Mouse (Mus musculus) adrenal gland, postnatal 10 days (tissue): ENCODE results near the gene Ccdc39. TPM values are rescaled to one million over a fixed set of nuclear protein-coding genes. Genes with fewer than 3 reads are reported as not detected.

Experiments
- DNase-seq: peaks from one replicate; pipeline ENCODE4 v3.0.0; 2021; ENCODE audit warnings: mixed read lengths
- total RNA-seq, 2 experiments: library from RNA; stranded (reverse); gene quantifications; 2 replicates each; pipeline ENCODE4 v1.2.3; 2021

Gene Ccdc39
- total RNA-seq, 2 experiments from 2014 or later, result 0.96 to 1.8 TPM

- no peak for DNase-seq
Measured at GRCm38 (mm10) chr3:33790975-33791374, 53.1 kb downstream of the Ccdc39 start.

Other genes with a start within 250 kb of the Ccdc39 start
- 10 to 100 TPM; 33.5 to 60.7 TPM for gene Ttc14, start 44.5 kb downstream of the Ccdc39 start, total RNA-seq
- gene Fxr1, start 175.6 kb upstream of the Ccdc39 start, total RNA-seq, result 100 to 1,000 TPM in 1 of 2 experiments, 10 to 100 TPM in 1; 99.1 to 123 TPM
- gene Dnajc19, start 237.0 kb upstream of the Ccdc39 start, total RNA-seq, result 100 to 1,000 TPM; 139 to 163 TPM